Mouse (Mus musculus) thymus, adult 2 months (tissue): ENCODE data around the gene Neb. TPM values are rescaled to one million over a fixed set of nuclear protein-coding genes. Genes with fewer than 3 reads are reported as not detected.

Experiments used
- DNase-seq: peaks from one replicate; pipeline ENCODE4 v3.0.0; 2021
- H3K27ac ChIP-seq: fragments of 200-500 bp; 2 replicates; pipeline ENCODE4 v1.5.1; 2012; ENCODE audit warnings: low read length, control low read depth; ENCODE audit not compliant: control insufficient read depth, insufficient read depth
- H3K27me3 ChIP-seq: fragments of 200-500 bp; 2 replicates; pipeline ENCODE4 v1.6.1; 2012; ENCODE audit warnings: mild to moderate bottlenecking, low read length, moderate library complexity, mixed read lengths; ENCODE audit not compliant: control insufficient read depth, insufficient read depth
- H3K36me3 ChIP-seq: fragments of 200-500 bp; 2 replicates; pipeline ENCODE4 v1.6.1; 2012; ENCODE audit warnings: mild to moderate bottlenecking, low read length, moderate library complexity; ENCODE audit not compliant: control insufficient read depth, insufficient read depth
- H3K4me1 ChIP-seq: fragments of 200-500 bp; replicated peaks from 2 replicates; pipeline ENCODE4 v1.6.1; 2012; ENCODE audit warnings: low read length; ENCODE audit not compliant: control insufficient read depth, insufficient read depth
- H3K4me3 ChIP-seq: fragments of 200-500 bp; 2 replicates; pipeline ENCODE4 v1.5.1; 2012; ENCODE audit warnings: mild to moderate bottlenecking, low read length, control low read depth, moderate library complexity; ENCODE audit not compliant: control insufficient read depth, insufficient read depth
- CTCF ChIP-seq: fragments of 200-500 bp; IDR thresholded peaks from 2 replicates; pipeline ENCODE4 v1.5.1; 2012; ENCODE audit warnings: mild to moderate bottlenecking, control low read depth, low read length, moderate library complexity, borderline replicate concordance; ENCODE audit not compliant: control insufficient read depth, poor library complexity, insufficient read depth; ENCODE audit errors: extremely low read depth
- POLR2A ChIP-seq: fragments of 200-500 bp; IDR thresholded peaks from 2 replicates; pipeline ENCODE4 v1.6.1; 2012; ENCODE audit warnings: mild to moderate bottlenecking, low read length, control low read depth, moderate library complexity; ENCODE audit not compliant: control insufficient read depth, poor library complexity, insufficient read depth; ENCODE audit errors: extremely low read depth
- WGBS: fragments of 180-500 bp; shearing (Covaris S2); methylation state at CpG from one replicate; pipeline ENCODE4 v1.1.7; 2018; 5-methylcytosine and 5-hydroxymethylcytosine counted together
- polyA plus RNA-seq: library from polyadenylated mRNA; depleted of rRNA; stranded (reverse); fragments of >200 nt; gene quantifications from 2 replicates; pipeline ENCODE4 v1.2.3, GENCODE M21; 2012

The Neb gene
- polyA plus RNA-seq, 1 experiment: 0.85 TPM

DNA sequence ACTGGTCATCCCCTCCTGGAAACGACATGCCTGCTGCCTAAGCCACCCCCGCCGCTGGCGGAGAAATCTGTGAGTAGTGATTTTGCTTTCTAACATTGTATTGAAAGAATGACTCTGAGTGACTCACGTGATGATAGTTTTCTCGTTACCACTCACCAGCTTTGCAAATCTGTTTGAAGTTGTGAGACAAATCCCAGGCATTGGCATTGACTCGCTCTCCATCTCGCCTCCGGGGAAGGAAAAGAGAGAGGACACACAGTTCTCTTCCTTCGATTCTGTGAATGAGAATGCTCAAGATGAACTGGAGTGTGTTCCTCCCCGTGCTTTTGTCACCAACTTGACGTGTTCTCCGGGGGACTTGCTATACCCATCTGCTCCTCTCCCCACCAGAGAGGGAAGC, 11.0 kb downstream of the Neb start:
- no peaks in the 10 kb centered on the region for H3K27me3 ChIP-seq
- TF ChIP-seq CTCF (no peak), POLR2A (no peak)
- no peaks in the 10 kb centered on the region for H3K36me3 ChIP-seq
- H3K27ac ChIP-seq: no peak overlapping the region
- no peaks in the 10 kb centered on the region for H3K4me1 ChIP-seq
- 87% methylated on average over 13 of the region's 13 CpGs for WGBS
- no peak overlapping the region for H3K4me3 ChIP-seq
- no peak for DNase-seq

- H3K4me3 ChIP-seq: no peak overlapping the region
- no peaks in the 10 kb centered on the region for H3K27me3 ChIP-seq
- no peak for TF ChIP-seq POLR2A
- no peak for TF ChIP-seq CTCF
- H3K27ac ChIP-seq: no peak overlapping the region
- 94% methylated on average over 9 of the region's 9 CpGs for WGBS
- H3K36me3 ChIP-seq: no peaks in the 10 kb centered on the region
- DNase-seq: no peak
- H3K4me1 ChIP-seq: no peaks in the 10 kb centered on the region
Observed at GRCm38 (mm10) chr2:52361086-52361485, 17.2 kb downstream of the Neb start.

- H3K4me3 ChIP-seq: no peak overlapping the region
- no peak for DNase-seq
- H3K27ac ChIP-seq: no peak overlapping the region
- no peaks in the 10 kb centered on the region for H3K4me1 ChIP-seq
- no peaks in the 10 kb centered on the region for H3K36me3 ChIP-seq
- 97% methylated on average over 1 of the region's 1 CpGs for WGBS
- TF ChIP-seq POLR2A (no peak), CTCF (no peak)
- H3K27me3 ChIP-seq: no peaks in the 10 kb centered on the region
Observed at GRCm38 (mm10) chr2:52359722-52360121, 18.6 kb downstream of the Neb start.

- H3K27ac ChIP-seq: no peak overlapping the region
- 92% methylated on average over 5 of the region's 5 CpGs for WGBS
- no peaks in the 10 kb centered on the region for H3K27me3 ChIP-seq
- no peak overlapping the region for H3K4me3 ChIP-seq
- TF ChIP-seq CTCF (no peak), POLR2A (no peak)
- no peaks in the 10 kb centered on the region for H3K36me3 ChIP-seq
- no peaks in the 10 kb centered on the region for H3K4me1 ChIP-seq
- no peak for DNase-seq
Observed at GRCm38 (mm10) chr2:52358156-52358555, 20.1 kb downstream of the Neb start.

DNA sequence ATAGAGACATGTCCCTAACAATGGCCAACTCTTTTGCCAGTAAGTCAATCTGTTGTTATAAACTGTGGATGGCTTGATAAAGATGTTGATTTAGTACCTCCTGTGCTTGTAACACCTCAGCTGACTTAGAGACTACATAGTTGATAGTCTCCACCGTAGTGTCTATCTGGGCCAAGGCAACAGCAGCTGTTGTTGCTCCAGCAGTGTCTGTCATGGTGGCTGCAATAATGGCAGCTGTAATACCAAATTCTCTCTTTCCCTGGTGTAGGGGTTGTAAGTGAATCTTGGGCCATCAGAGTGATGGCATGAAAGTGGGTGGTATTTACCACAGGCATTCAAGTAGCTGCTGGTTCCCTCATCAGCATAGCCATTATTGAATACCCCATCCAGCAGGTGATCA, 27.2 kb downstream of the Neb start:
- 97% methylated on average over 1 of the region's 1 CpGs for WGBS
- TF ChIP-seq CTCF (no peak), POLR2A (no peak)
- H3K4me1 ChIP-seq: no peaks in the 10 kb centered on the region

GRCm38 (mm10) chr2:52340990-52341389, 37.3 kb downstream of the Neb start:
- H3K4me1 ChIP-seq: no peaks in the 10 kb centered on the region
- H3K27ac ChIP-seq: no peak overlapping the region
- no peak for DNase-seq
- TF ChIP-seq POLR2A (no peak), CTCF (no peak)
- H3K4me3 ChIP-seq: no peak overlapping the region
- no peaks in the 10 kb centered on the region for H3K27me3 ChIP-seq
- no peaks in the 10 kb centered on the region for H3K36me3 ChIP-seq
- WGBS: 81% methylated on average over 7 of the region's 7 CpGs

More for the DNA sequence above, 27.2 kb downstream of the Neb start:
- Histone ChIP-seq H3K4me3 (no peak overlapping the region), H3K27ac (no peak overlapping the region), H3K36me3 (no peaks in the 10 kb centered on the region), H3K27me3 (no peaks in the 10 kb centered on the region)
- DNase-seq: no peak

- H3K4me3 ChIP-seq: no peak overlapping the region
- no peaks in the 10 kb centered on the region for H3K36me3 ChIP-seq
- DNase-seq: no peak
- H3K27ac ChIP-seq: no peak overlapping the region
- H3K4me1 ChIP-seq: no peaks in the 10 kb centered on the region
- H3K27me3 ChIP-seq: no peaks in the 10 kb centered on the region
- WGBS: 97% methylated on average over 13 of the region's 13 CpGs
- no peak for TF ChIP-seq CTCF
- TF ChIP-seq POLR2A: no peak
Observed at GRCm38 (mm10) chr2:52335556-52335955, 42.7 kb downstream of the Neb start.
